ENCODE assay signal across 9 mouse cellular contexts in genomic region chr6:140709415-140710107, GRCm38 (mm10). TPM values are rescaled to one million over a fixed set of nuclear protein-coding genes. Genes with fewer than 3 reads are reported as not detected.
DNase-seq lines count a peak whose midpoint lies in the region; TF ChIP-seq lines count a peak whose summit lies in the region.
"Had no signal": no experiment of that assay in that cellular context is flagged by ENCODE, and none has a peak within 500 bp of the region (broad histone marks: within the 10 kb centered on the region; RNA-seq: fewer than 3 reads in every experiment).

No protein-coding gene starts in this region.

- H3K27me3 ChIP-seq in E14TG2a.4 (ENCODE audit: insufficient read depth, low read length): peaks cover 10% of the 10 kb centered on the region

- H3K27ac ChIP-seq in layer of hippocampus, adult 2 months: no peak overlapping the region

- no peak overlapping the region for H3K4me3 ChIP-seq in layer of hippocampus, adult 2 months
- no peak overlapping the region for H3K4me3 ChIP-seq in E14TG2a.4 (replicated peaks; ENCODE audit: low read length)

- TF ChIP-seq CTCF in layer of hippocampus, adult 2 months (conservative IDR thresholded peaks at IDR 0.05): peak; percentile 46
- TF ChIP-seq CTCF in E14TG2a.4 (conservative IDR thresholded peaks at IDR 0.05; ENCODE audit: low read length): peak; percentile 24

- H3K9me3 ChIP-seq in E14TG2a.4 (ENCODE audit: low read length): peaks cover 5% of the 10 kb centered on the region

- H3K36me3 ChIP-seq in E14TG2a.4 (ENCODE audit: insufficient read depth, low read length): no peaks in the 10 kb centered on the region

- peaks cover 36% of the 10 kb centered on the region for H3K4me1 ChIP-seq in E14TG2a.4 (replicated peaks; ENCODE audit: low read depth, low read length)

- DNase-seq in layer of hippocampus, adult 2 months (ENCODE audit: low spot score in 2 of 2): no peak
- DNase-seq in layer of hippocampus, adult 9-10 months (ENCODE audit: low spot score): no peak
- DNase-seq in ZHBTc4 (ENCODE audit: low read depth, low spot score): peak; percentile 51
- DNase-seq in naive thymus-derived CD4-positive, alpha-beta T cell, adult 2 months (ENCODE audit: low read depth): peak; percentile 81
- DNase-seq in gastrocnemius, postnatal 4 days (ENCODE audit: low spot score in 2 of 2): no peak
- DNase-seq in heart, adult 11 months: no peak

RNA-seq across cellular contexts. Expression of gene Gm11077, which starts 19.5 kb away (rescaled TPM):
- not detected for total RNA-seq in layer of hippocampus, adult 2 months (2021)
- not detected for total RNA-seq in gastrocnemius, postnatal 4 days (2021)
- total RNA-seq: gastrocnemius, adult 18-20 months; liver, adult 2 months had no signal

Comparison
In these comparisons a context has a peak if more than half of its experiments do, and no peak if none do; other contexts are left out.
1. DNase-seq: peak in ZHBTc4 (single experiment) and naive thymus-derived CD4-positive, alpha-beta T cell, adult 2 months (single experiment); none in layer of hippocampus, adult 2 months (0 of 2), layer of hippocampus, adult 9-10 months (single experiment), gastrocnemius, postnatal 4 days (0 of 2) and heart, adult 11 months (single experiment).